Mouse (Mus musculus): ENCODE data around the gene Slc44a4.

Gene Slc44a4

GRCm38 (mm10) chr17:34913930-34914665 lies at the start of gene Slc44a4:
Slc44a4 (plus strand) TSS chr17:34914466.
- DNase-seq (ENCODE audit: low read depth, low spot score): no peak

GRCm38 (mm10) chr17:34865981-34866380 lies 48.3 kb upstream of the Slc44a4 start:
- no peak for DNase-seq (ENCODE audit: low read depth, low spot score)

- DNase-seq (ENCODE audit: low read depth, low spot score): no peak
Measured at GRCm38 (mm10) chr17:34874321-34874720, 39.9 kb upstream of the Slc44a4 start.

- peak; percentile 58 for DNase-seq (ENCODE audit: low read depth, low spot score)
Measured at GRCm38 (mm10) chr17:34879336-34879879, 34.9 kb upstream of the Slc44a4 start, which contains the start of gene Zbtb12. Zbtb12 (plus strand) TSS chr17:34879483.

- no peak for DNase-seq (ENCODE audit: low read depth, low spot score)
Measured at GRCm38 (mm10) chr17:34881166-34881565, 33.1 kb upstream of the Slc44a4 start.

- DNase-seq (ENCODE audit: low read depth, low spot score): no peak
Measured at GRCm38 (mm10) chr17:34881683-34882310, 32.5 kb upstream of the Slc44a4 start, which contains the start of gene Gm20547. Gm20547 (minus strand) TSS chr17:34882042.

- DNase-seq (ENCODE audit: low read depth, low spot score): no peak
Measured at GRCm38 (mm10) chr17:34883332-34883731, 30.9 kb upstream of the Slc44a4 start.

GRCm38 (mm10) chr17:34884704-34885103 lies 29.6 kb upstream of the Slc44a4 start:
- DNase-seq (ENCODE audit: low read depth, low spot score): no peak

GRCm38 (mm10) chr17:34885615-34886014 lies 28.7 kb upstream of the Slc44a4 start:
- DNase-seq (ENCODE audit: low read depth, low spot score): no peak

- DNase-seq (ENCODE audit: low read depth, low spot score): no peak
Measured at GRCm38 (mm10) chr17:34887942-34888341, 26.3 kb upstream of the Slc44a4 start.

GRCm38 (mm10) chr17:34890074-34890743 lies 24.1 kb upstream of the Slc44a4 start:
- no peak for DNase-seq (ENCODE audit: low read depth, low spot score)

GRCm38 (mm10) chr17:34891377-34891776 lies 22.9 kb upstream of the Slc44a4 start:
- peak; percentile 40 for DNase-seq (ENCODE audit: low read depth, low spot score)

- DNase-seq (ENCODE audit: low read depth, low spot score): no peak
Measured at GRCm38 (mm10) chr17:34893072-34893824, 21.0 kb upstream of the Slc44a4 start.

GRCm38 (mm10) chr17:34894074-34894597 lies 20.1 kb upstream of the Slc44a4 start:
- DNase-seq (ENCODE audit: low read depth, low spot score): peak; percentile 93

GRCm38 (mm10) chr17:34894801-34895530 lies 19.3 kb upstream of the Slc44a4 start:
- DNase-seq (ENCODE audit: low read depth, low spot score): peak; percentile 44

GRCm38 (mm10) chr17:34895724-34896123 lies 18.5 kb upstream of the Slc44a4 start:
- DNase-seq (ENCODE audit: low read depth, low spot score): no peak

GRCm38 (mm10) chr17:34896366-34896765 lies 17.9 kb upstream of the Slc44a4 start:
- DNase-seq (ENCODE audit: low read depth, low spot score): peak; percentile 70

GRCm38 (mm10) chr17:34897373-34898159 lies 16.7 kb upstream of the Slc44a4 start:
- DNase-seq (ENCODE audit: low read depth, low spot score): no peak

GRCm38 (mm10) chr17:34898160-34898586 lies 16.1 kb upstream of the Slc44a4 start, which contains the start of the genes C2 and Ehmt2:
C2 (minus strand) TSS chr17:34898265.
Ehmt2 (plus strand) TSS chr17:34898469.
- peak; percentile 84 for DNase-seq (ENCODE audit: low read depth, low spot score)

- DNase-seq (ENCODE audit: low read depth, low spot score): peak; percentile 51
Measured at GRCm38 (mm10) chr17:34898706-34899052, 15.6 kb upstream of the Slc44a4 start.

Data from CD4-positive, CD25-positive, alpha-beta regulatory T cell, adult 2 months (primary cell).